Mouse (Mus musculus) C2C12 (cell line): ENCODE data around the gene Cradd. TPM values are rescaled to one million over a fixed set of nuclear protein-coding genes. Genes with fewer than 3 reads are reported as not detected.

Source experiments
- H3K27me3 ChIP-seq: one replicate; pipeline ENCODE4 v1.6.1; 2011; ENCODE audit not compliant: control insufficient read depth, insufficient read depth, insufficient read length
- H3K36me3 ChIP-seq: one replicate; pipeline ENCODE4 v1.6.1; 2011; ENCODE audit not compliant: control insufficient read depth, insufficient read depth
- H3K4me3 ChIP-seq: one replicate; pipeline ENCODE4 v1.5.1; 2011; ENCODE audit warnings: mild to moderate bottlenecking, control low read depth; ENCODE audit not compliant: poor library complexity, insufficient read depth, severe bottlenecking
- H3K79me2 ChIP-seq: one replicate; pipeline ENCODE4 v1.6.1; 2011; ENCODE audit not compliant: control insufficient read depth, insufficient read depth
- H3K79me3 ChIP-seq: one replicate; pipeline ENCODE4 v1.6.1; 2011; ENCODE audit warnings: low read depth, control low read depth
- H3ac ChIP-seq: one replicate; pipeline ENCODE3; 2011; ENCODE audit warnings: low read depth; ENCODE audit not compliant: control insufficient read depth, insufficient read length
- CEBPB ChIP-seq: IDR thresholded peaks from one replicate; pipeline ENCODE4 v1.6.1; 2011; ENCODE audit warnings: low read depth, mild to moderate bottlenecking, control low read depth, moderate library complexity
- CTCF ChIP-seq: IDR thresholded peaks from one replicate; pipeline ENCODE4 v1.5.1; 2011; ENCODE audit not compliant: control insufficient read depth, insufficient read depth, insufficient read length
- FOSL1 ChIP-seq: IDR thresholded peaks from one replicate; pipeline ENCODE4 v1.8.0; 2011; ENCODE audit warnings: mild to moderate bottlenecking, low read length; ENCODE audit not compliant: poor library complexity, insufficient read depth, severe bottlenecking
- MAX ChIP-seq: IDR thresholded peaks from one replicate; pipeline ENCODE4 v1.6.1; 2011; ENCODE audit warnings: mild to moderate bottlenecking, control low read depth
- MYOD1 ChIP-seq: IDR thresholded peaks from one replicate; pipeline ENCODE4 v1.6.1; 2011; ENCODE audit warnings: low read depth; ENCODE audit not compliant: control insufficient read depth, insufficient read length
- MYOG ChIP-seq: IDR thresholded peaks from one replicate; pipeline ENCODE4 v1.6.1; 2011; ENCODE audit not compliant: control insufficient read depth, insufficient read length; ENCODE audit errors: extremely low read depth
- USF1 ChIP-seq: IDR thresholded peaks from one replicate; pipeline ENCODE4 v1.6.1; 2011; ENCODE audit warnings: low read depth, mild to moderate bottlenecking, control low read depth, moderate library complexity
- polyA plus RNA-seq: library from polyadenylated mRNA; unstranded; fragments of >200 nt; fragmentation: generic; extraction: Trizol; gene quantifications from one replicate; pipeline ENCODE4 v1.2.1, GENCODE M21; 2012; ENCODE audit warnings: missing spikeins

The Cradd gene
- polyA plus RNA-seq, 1 experiment: 4.5 TPM

DNA sequence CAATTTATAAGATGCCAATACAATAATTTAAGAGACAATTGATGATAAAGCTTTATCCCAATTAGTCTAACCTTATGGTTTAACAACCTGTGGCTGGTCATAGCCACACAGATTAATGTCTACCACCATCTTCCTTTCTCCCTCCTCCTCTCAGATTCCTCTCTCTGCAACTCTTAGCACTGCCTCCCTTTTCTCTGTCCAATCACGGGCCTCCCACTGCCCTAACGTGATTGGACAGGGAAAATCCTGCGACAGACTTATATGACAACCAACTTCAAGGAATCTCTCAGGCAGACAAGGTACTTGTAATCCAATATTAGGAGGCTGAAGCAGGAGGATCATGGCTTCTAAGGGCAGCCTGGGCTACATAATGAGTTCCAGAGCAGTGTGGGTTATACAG lies 8.7 kb upstream of the Cradd start:
- no peaks in the 10 kb centered on the region for H3K79me2 ChIP-seq
- no peaks in the 10 kb centered on the region for H3K36me3 ChIP-seq
- no peak overlapping the region for H3K4me3 ChIP-seq
- H3K79me3 ChIP-seq: no peaks in the 10 kb centered on the region
- H3ac ChIP-seq: no peak overlapping the region
- H3K27me3 ChIP-seq: no peaks in the 10 kb centered on the region
- no peak for TF ChIP-seq FOSL1
- no peak for TF ChIP-seq MAX
- no peak for TF ChIP-seq MYOD1
- TF ChIP-seq MYOG: no peak
- no peak for TF ChIP-seq CTCF
- no peak for TF ChIP-seq USF1
- no peak for TF ChIP-seq CEBPB

DNA sequence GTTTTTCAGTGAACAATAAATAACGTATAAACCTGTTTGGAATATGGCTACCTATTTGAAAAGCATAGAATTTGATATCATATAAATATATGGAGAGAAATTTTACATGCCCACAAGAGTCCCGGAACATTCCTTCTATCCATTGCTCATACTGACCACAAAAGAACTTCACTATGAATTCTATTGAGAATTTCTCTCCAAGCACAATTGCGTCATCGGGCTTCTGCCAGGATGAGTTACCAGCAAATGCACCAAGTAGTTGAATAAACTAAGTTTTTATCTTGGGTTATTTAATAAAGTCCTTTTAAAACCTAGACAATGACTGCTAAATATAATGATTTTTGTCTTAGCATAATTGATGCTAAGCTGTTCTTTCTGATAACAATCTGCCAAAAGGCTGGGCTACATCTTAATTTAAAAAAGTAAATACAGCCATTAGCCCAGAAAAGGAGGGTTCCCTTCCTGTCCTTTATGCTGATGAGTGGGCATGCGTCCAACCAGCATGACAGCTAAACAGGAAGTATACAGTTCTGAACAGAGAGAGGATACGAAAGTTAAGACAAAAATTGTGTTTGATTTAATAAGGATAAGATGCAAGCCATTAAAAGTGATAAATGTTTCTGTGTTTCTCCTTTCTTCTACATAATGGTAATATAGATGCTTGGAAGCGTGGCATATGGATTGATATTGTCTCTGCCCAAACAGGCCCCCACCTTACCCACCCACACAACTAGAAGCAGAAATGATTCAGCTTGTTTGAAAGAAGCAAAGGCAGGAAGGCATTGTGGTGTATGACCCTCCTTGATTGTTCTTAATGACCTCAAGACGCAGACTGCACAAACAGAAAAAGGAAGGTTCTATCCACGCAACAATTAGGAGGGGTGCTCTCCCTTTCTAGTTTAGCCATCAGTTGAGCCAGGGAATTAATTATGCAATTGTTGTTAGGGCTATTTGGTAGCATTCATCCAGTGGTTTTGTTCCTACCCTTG lies 6.7 kb upstream of the Cradd start:
- Histone ChIP-seq H3K4me3 (no peak overlapping the region), H3ac (no peak overlapping the region), H3K36me3 (no peaks in the 10 kb centered on the region), H3K79me3 (no peaks in the 10 kb centered on the region), H3K27me3 (no peaks in the 10 kb centered on the region), H3K79me2 (no peaks in the 10 kb centered on the region)
- no peak for TF ChIP-seq FOSL1
- TF ChIP-seq MAX: no peak
- peak; percentile 87 for TF ChIP-seq CEBPB

DNA sequence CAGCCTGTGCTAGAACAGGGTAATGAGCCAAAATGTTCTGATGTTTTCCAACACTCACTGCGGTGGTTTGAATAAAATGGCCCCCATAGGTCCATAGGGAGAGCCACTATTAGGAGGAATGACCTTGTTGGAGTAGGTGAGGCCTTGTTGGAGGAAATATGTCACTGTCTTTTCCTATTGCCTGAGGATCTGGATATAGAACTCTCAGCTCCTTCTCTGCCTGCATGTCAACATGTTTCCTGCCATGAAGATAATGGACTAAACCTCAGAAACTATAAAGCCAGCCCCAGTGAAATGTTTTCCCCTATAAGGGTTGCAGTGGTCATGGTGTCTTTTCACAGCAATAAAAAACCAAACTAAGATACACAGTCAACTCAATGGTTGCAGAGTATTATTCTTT lies 6.0 kb upstream of the Cradd start:
- Histone ChIP-seq H3K36me3 (no peaks in the 10 kb centered on the region), H3K4me3 (no peak overlapping the region), H3K79me2 (no peaks in the 10 kb centered on the region), H3K27me3 (no peaks in the 10 kb centered on the region), H3K79me3 (no peaks in the 10 kb centered on the region), H3ac (no peak overlapping the region)
- TF ChIP-seq MAX (no peak), CTCF (no peak), USF1 (no peak), MYOG (no peak), FOSL1 (no peak), MYOD1 (no peak), CEBPB (no peak)

DNA sequence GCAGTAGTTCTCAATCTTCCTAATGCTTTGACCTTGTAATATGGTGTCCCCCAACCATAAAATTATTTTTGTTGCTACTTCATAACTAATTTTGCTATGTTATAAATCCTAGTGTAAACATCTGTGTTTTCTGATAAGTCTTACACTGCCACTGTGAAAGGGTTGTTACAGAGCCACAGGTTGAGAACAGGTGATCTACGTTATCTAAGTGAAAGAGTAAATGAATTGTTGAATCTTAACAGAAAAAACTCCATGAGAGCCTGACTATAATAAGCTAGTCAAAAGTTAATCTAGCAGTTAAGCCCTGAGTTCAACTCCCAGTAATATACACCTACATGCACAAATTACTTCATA lies 322 bp upstream of the Cradd start:
- Histone ChIP-seq H3K4me3 (no peak overlapping the region), H3K27me3 (no peaks in the 10 kb centered on the region), H3K36me3 (no peaks in the 10 kb centered on the region), H3K79me3 (no peaks in the 10 kb centered on the region), H3K79me2 (no peaks in the 10 kb centered on the region), H3ac (no peak overlapping the region)
- no peak for TF ChIP-seq MYOD1
- TF ChIP-seq FOSL1: no peak
- no peak for TF ChIP-seq MYOG
- no peak for TF ChIP-seq CEBPB

DNA sequence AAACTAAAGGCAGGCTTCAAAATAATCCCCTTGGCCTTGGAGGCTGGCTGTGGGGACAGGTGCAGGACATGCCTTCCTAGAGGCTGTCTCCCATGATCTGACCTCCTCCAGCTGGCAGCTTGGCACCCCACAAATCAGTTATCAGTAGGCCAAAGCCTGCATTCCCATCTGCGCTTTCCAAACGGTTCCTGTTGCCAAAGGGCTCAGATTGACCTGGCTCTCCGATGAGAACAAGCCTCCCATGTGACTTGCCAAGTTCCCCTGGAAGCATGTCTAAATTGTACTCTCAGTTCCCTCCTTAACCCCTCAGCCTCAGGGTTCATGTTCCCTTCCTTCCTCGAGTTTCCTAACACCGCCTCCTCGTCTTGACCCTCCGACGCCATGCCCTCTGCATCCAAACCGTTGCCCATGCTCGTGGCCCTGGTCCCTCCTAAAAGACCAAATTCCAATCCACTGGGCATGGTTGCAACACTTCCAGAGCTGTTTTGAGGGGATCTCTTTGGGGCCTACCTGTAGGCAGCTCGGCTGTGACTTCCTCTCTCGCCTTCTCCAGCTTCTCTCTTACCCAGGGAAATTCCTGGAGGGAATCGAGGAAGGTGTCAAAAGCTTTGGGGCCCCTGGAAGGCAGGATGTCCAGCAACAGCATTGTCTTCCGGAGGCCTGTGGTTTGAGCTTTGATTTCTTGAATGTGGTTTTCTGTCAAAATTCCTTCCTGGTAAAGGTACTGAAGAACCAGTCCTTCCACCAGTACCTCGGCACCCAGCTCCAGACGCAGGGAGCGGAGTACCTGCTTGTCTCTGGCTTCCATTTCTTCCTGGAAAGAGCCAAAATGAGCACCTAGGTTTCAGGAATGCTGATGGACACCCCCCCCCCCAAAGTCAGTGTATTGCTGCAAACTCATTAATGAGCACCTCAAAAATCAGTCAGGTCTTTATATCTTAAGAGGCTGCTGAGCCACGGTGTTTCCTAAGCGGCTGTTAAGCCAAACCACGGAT lies 1.6 kb downstream of the Cradd start:
- H3K36me3 ChIP-seq: no peaks in the 10 kb centered on the region
- no peak for TF ChIP-seq MYOD1
- TF ChIP-seq MAX: no peak
- no peak for TF ChIP-seq FOSL1
- TF ChIP-seq CEBPB: no peak
- TF ChIP-seq MYOG: no peak
- no peak for TF ChIP-seq USF1
- no peak overlapping the region for H3K4me3 ChIP-seq
- no peaks in the 10 kb centered on the region for H3K27me3 ChIP-seq
- no peaks in the 10 kb centered on the region for H3K79me3 ChIP-seq
- H3ac ChIP-seq: no peak overlapping the region
- no peaks in the 10 kb centered on the region for H3K79me2 ChIP-seq
